Mouse (Mus musculus) retina, embryonic 14.5 days (tissue): Measurements from ENCODE around the gene Klrb1b.
A peak's percentile ranks its signal among the peaks of the same experiment; 100 is the strongest.
"Not testable (repeated sequence)": the region's sequence is repeated elsewhere in the genome, so short reads cannot be mapped to it uniquely, and the experiment has no call there.

Source experiments
- DNase-seq: peaks from one replicate; pipeline ENCODE4 v3.0.0-alpha.2; 2015; ENCODE audit warnings: low spot score

Klrb1b gene

DNA sequence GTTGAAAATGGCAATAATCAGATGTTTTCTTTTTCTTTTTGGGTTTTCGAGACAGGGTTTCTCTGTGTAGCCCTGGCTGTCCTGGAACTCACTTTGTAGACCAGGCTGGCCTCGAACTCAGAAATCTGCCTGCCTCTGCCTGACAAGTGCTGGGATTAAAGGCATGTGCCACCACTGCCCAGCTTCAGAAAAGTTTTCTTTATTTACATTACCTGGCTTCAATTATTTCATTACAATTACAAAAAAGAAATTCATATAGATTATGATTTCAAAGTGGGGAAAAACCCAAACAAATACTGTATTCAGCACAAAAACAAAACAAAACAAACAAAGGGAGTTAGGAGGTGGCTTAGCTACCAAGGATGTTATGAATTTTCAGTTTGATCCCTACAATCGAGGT, 14.5 kb upstream of the Klrb1b start:
- DNase-seq: not testable (repeated sequence)

DNA sequence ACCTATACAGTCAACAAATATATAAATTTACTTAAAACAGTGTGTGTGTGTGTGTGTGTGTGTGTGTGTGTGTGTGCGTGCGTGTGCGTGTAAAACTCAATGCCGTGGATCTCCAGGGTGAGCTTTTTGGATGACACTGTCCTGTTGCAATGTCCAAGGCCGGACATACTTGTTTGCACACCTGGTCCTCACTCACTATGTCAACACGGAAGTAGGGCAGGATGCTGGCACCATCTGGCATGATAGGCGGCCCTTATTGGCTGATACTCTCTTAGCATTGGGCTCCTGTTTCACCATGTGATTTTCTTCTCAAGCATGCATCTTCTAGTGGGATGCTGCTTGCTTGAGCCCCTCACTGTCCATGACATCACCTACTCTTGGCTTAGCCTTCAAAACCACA, 13.8 kb upstream of the Klrb1b start:
- no peak for DNase-seq

DNA sequence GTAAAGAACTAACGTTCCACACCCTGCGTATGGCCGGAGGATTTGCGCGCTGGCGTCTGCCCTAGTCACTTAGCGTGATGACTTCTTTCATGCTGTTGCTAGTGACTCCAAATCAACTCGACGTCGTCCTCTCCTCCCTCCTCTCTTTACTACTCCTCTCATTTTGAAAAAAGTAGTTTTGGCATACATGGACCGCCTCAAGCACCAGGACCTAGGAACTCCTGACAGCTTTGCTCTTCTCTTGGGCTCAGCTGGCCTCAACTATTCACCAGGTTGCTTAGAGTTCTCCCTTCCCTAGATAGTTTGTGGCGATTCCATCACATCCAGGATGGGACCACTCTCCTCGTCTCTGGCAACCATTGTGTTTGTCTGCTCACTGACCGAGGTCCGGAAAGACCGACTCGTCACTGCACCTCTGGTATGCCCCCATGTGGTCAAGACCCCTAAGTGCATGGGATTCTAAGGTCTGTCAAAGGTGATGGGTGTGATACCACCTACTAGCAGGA, 13.2 kb upstream of the Klrb1b start:
- peak; percentile 94 for DNase-seq

DNA sequence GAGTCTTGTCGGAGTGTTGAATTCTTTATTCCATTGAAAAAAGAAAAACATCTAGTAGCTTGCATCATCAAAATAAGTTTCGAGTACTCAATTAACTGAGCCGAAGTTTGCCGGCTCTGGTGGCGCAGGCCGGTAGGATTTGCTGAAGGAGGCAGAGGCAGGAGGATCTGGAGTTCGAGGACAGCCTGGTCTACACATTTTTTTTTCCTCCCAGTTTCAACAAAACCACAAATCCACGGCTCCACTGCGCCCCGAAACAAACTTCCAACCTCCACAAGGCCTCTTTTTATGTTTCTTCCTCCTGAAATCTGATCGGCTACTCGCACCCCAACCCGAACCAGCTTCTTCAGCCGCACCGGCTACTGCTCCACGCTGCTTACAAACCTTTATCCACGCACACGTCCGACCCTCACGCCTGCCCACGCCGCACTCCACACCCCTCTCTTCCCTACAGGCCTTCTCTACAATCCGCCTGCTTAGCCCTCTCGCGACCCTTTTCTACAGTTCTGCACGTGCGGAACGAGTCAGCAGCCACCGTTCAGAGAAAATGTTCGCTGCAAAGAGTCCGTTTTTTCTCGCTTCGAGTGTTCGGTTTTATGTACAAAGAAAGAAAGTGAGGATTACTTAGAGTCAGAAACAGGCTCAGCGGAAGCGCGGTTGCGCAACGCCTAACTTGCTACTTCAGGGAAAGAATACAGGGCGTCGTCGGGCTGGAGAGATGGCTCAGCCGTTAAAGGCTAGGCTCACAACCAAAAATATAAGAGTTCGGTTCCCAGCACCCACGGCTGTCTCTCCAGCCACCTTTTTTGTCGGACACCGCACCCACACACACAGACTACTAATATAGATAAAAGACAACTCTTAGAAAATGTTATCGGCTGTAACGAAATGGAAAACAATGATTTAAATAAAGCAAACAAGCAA, 12.5 kb upstream of the Klrb1b start:
- DNase-seq: peak; percentile 95

DNA sequence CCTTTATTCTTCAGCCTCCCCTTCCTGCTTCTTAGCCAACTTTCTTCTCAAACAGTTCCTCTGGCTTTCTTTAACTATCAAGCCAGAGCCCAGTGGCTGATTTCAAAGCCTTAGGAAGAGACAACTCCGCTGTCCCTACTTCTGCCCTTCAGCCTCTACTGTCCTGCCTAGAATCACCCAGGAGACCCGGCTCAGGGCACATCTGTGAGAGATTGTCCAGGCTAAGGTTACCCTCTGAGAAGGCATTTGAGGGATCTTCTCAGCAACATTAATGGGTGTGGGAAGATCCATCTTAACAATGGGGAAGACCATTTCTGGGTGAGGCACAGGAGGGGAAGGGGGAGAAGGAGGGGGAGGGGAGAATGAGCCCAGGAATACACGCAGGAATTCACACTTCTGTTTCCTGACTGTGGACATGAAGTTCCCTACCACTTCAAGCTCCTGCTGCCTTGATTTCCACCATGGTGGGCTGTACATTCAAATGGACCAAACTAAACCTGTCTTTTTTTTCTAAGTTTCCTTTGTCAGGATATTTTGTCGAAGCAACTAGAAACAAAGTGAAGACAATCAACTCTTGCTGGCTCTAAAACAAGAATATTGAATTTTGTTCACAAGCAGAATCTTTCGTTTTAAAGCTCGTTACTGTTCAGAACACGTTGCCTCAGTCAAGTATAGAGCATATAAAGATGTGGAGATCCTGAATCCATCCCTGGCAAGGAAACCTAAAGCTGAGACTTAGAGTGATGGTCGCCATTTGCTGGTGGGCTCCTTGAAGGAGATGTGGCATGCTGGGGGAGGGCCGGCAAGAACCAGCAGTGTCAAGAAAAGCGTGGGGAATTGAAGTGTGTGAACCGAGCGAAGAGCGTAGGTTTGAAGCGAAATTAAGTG, 11.6 kb upstream of the Klrb1b start:
- DNase-seq: peak; percentile 73

DNA sequence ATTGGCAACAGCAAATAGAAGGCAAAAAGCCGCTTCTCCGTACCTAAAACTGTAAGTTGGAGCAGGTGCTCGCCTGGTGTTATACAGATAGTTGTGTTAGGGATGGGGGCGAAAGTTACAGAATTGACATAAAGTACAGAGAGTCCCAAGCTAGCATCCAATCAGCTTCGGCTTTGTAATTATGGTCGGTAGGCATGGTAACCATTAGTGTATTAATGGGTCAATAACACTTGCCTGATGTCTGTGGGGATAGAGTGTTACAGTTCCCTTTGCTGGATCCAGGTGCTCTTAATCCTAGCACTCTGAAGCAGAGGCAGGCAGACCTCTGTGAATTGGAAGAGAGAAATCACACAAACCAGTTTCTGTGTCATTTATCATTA, 10.8 kb upstream of the Klrb1b start:
- DNase-seq: peak; percentile 37

DNA sequence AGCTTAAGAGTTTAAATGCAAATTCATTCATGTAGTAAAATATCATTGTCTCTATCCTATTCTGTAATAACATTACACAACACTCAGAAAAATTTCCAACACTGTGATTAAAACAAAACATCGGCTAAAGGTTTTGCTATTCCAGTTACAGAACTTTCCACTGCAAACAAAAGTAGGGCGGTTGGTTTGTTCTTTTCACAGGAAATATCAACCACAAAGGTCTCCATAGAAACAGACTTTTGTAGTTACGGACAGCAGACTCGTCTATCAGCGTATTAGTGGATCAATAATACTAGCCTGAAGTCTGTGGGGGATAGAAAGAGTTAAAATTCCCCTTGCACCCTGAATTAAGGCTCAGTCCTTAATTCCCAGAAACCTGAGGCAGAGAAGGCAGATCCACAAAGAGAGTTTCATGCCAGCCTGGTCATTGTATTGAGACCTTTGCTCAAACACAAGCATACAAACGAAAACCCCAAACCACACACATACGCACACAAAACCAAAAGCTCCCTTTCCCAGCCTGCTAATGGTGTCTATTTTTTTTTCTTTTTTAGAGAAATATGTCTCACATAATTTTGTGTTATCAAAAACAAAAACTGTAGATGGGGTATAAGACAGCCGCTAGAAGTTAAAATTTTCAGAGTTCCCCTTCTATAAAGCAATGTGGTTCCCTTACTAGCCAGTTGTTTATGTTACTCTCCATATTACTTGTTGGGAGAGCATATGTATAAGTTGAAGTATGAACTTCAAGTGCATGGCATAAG, 10.2 kb upstream of the Klrb1b start:
- DNase-seq: no peak

DNA sequence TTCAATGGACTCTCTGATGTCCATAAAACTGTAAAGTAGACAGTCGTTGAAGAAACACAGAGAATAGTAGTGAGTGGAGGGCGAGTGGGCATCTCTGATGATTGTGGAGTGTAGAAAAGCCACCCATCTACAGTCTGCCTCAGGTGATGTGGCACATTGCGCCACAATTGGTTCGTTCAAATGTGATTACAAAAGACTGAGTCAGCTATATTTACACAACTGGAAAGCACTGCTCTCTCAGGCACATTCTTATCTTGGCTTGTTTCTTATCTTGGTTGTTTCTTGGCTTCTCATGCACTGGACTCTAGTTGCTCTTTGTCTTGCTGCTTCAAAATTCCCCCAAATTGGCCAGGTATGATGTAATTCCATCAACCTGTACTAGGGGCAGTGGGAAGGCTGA, 9.4 kb upstream of the Klrb1b start:
- DNase-seq: no peak

DNA sequence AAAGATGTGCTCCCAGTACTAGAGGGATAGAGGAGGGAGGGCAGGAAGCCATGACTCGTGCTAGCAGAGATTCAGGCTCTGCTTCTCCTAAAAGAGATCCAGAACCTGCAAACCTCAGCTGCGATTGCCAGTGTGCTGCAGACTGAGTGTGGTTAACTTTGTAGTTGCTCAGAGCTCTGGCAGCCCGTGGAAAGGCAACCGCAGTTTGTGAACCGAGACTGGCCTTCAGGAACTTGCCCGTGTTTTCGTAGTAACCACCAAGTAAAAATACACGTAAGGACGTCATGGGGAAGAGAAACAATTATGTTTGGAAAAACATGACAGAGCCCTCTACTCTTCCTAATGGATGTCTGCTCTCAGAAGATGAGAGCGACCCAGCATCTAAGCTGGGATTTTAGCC, 6.9 kb upstream of the Klrb1b start:
- no peak for DNase-seq

DNA sequence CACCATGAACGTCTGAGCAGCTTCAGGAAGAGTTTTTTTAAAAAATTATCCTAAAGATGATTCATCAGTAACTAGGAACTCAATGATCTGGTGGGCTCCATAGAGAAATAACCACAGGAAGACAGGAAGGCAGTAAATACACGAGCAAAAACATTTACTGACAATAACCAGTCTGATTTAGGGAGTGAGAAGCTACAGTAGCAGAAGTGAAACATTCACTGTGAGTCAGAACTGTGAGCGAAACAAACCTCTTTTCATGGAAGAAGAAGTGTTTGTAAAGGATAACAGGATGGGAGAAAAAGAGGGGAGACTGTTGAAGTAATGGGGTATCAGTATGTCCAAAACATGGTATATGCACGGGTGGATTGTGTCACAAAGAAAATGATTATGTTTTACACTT, 3.7 kb upstream of the Klrb1b start:
- no peak for DNase-seq

DNA sequence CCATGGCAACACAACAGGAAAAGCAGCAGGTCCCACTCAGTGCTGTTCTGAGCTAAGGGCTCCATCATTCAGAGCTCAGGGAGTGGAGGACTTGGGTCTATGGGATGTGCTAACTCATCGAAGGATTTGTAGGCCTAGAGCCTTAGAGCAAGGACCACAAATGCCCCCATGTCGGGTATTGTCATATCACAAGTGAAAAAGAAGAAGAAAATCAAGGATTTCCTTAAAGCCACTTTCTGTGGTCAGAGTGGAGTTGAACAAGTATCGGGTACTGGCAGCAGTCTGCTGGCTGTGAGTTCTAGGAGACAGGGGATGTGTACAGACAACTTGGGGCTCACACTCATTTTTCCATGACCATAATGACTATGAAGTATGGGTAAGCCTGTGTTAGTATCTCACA, 650 bp upstream of the Klrb1b start:
- no peak for DNase-seq

DNA sequence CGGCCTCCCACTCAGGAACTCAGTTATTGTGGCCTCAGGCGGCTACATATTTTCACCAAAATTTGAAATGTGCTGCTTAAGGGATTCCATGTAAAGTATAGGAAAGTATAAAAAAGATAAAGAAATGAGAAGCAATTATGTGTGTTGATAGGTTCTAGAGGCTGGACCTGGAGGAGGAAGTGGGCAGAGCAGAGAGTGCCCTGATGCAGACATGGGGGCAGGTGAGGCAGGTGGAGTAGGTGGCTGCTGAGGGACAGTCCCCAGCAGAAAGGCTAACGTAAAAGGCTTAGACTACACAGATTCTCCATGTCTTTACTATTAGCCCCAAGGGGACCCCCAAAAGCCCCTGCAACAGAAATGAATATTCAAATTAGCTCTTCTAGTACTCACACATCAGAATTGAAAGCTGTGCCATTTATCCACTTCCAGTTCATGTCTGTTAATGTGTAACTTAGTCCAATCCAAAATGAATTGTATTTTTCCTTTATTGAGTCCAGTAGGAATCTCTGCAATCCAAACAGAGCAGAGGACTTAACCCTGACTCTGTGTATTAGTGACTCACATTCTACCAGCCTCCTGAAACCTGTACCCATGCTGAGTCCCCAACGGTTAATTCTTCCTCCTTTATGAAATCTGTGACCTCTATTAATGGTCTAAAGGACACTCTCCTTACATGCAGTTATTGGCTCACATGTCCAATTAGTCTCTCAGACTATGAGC, 7.9 kb downstream of the Klrb1b start:
- DNase-seq: no peak

DNA sequence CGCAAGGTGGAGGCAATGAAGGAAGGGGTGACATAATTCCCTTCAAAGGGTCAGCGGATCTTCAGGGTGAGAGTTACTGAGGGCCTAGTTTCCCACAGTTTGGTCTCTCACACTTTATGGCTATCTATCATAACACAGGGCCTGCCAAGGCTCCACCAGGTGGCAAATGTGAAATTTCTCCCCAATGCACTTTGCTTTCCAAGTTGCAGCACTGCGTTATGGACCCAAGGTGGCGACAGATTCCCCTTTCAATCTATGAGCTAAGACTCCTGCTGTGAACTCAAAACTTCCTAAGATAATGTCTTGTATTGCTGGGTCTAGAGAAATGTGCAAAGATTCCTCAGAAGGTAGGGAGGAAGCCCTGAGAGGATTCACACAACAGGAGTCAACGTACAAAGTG, 17.6 kb downstream of the Klrb1b start:
- peak; percentile 54 for DNase-seq

DNA sequence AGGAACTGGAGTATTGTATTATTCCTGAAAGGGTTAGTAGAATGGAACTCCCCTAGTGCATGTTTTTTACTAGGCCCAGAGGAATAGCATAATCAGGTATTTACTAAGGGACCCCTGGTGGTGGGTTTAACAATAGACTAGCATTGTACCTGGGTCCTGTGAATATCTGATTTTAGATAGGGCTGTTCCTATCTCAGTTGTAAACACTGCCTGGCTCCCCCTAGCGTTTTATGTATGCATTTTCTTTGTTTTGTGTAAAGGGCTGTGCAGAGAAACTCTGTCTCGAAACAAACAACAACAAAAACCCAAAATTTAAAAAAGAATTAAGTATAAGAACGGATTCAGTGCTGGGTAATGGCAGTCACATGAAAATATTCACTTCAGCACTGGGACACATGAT, 19.1 kb downstream of the Klrb1b start:
- DNase-seq: no peak

DNA sequence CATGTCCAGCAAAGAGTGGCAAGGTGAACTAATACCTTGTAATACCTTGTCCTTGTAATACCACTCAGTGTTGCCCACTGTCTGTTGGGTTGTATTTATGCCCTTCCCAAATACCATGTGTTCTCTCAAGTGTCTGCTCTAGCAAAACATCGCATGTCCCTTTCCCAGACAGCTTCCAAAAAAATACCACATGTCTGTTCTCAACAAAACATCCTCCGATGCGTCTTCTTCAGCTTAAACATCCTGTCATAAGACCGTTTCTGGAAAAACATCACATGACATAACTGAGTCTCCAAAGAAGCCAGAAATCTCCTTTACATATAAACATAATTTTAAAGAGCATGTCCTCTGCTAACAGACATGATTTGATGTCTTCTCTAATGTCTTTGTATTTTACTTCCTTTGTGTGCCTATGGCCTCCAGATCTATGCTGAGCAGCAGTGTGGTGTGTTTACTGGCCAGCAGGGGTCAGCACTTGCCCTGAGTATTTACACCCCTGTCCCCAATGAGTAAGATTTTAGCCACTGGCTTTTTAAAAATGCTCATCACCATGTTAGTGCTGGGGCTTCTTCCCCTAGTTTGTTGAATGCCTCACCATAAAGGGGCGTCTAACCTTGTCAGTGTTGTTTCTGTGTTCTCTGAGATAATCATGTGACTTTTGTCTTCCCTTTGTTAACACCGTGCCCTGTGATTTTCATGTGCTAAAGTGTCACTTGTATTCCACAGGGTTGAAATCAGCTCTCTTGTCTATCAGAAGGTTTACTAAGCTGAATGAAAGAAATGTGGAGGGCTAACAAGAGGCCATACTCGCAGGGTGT, 21.1 kb downstream of the Klrb1b start:
- peak; percentile 84 for DNase-seq

DNA sequence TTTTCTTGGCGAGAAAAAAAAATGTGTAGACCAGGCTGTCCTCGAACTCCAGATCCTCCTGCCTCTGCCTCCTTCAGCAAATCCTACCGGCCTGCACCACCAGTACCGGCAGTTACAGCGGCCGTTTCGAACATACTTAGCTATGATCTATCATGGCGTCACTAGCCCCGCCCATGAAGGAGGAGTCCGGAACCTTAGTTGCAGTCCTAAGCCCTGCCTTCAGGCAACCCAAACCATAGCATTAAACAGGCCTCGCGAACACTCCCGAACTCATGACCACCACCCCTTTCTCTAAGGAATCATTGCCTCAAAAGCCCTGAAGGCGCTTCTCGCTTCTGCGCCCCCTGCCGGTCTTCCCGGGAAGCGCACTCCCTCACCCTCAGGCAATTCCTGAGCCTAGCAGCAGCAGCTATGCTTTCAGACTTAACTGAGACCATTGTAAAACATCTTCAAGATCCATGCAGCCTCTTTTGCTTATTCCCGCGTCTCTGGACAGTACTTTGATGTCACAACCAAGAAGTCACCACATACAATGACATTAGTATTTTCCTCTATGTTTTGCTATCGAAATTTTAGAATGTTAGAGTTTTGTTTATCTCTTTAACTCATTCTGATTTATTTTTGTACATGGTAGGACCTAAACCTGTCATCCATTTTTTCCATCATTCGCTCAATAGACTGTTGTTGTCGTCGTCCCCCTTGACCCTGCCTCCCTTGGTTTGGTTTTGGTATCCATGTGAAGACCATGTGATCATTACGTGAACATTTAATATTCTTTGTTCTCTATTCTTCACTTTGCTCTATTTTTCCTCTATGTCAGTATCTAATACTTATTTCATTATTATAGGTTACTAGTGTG, 22.9 kb downstream of the Klrb1b start:
- peak; percentile 99 for DNase-seq

DNA sequence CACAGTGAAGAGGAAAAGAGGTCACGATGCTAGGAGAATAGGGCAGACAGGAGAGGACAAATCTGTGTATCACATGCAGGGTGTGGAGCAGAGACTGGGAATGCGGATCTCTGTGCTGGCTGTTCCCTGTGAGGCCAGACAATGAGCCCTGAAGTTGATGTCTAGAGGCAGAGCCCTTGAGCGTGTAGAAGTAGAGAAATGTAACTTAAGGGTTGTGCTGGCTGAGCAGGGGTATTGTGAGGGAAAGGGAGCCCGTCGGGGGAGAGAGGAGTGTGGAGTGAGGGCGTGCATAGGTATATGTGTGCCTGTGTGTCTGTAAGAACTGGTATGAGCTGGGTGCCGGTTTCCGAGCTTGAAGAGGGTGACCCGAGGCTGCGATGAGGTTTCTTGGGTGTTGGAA, 23.6 kb downstream of the Klrb1b start:
- no peak for DNase-seq

DNA sequence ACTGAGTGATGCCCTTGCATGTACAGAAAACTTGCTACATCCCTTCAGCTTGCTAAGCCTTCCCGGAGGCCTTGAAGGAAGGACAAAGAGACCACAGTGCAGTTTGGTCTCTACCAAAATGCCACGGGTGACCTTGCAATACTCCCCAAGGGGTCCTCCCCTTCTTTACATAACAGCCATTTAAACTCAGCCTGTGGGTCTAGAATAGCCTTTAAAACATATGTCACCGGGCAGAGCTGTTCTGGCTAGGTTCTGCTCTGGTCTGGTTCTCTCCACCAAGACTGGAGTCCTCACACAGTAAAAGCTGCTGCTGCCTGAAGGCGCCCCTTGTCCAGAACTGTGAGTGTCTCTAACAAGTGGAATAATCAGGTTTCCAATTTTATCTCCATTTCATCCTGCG, 25.4 kb downstream of the Klrb1b start:
- not testable (repeated sequence) for DNase-seq

DNA sequence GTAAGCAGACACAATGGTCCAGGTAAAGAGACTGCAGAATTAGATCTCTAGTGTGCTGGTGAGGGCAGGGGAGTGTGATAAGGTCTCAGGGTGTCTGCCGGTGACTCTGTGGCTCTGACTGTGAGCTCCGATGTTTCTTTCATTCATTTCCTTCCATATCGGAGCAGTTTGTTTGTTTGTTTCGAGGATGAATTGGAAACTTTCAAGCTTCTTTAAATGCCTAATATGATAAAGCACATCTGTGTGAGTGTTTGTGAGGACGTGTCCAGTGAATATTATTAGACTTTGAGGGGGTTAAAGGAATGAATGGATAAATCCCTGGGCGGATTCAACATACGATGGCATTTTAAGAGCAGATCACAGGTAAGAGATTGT, 26.2 kb downstream of the Klrb1b start:
- no peak for DNase-seq
